Mouse (Mus musculus) MEL-GATA-1-ER (cell line): ENCODE measurements around the gene Ppm1d.

Source experiments
- DNase-seq: peaks from one replicate; pipeline ENCODE4 v3.0.0-alpha.2; 2012; ENCODE audit warnings: low read depth; ENCODE audit errors: extremely low read depth

The Ppm1d gene

GRCm38 (mm10) chr11:85329167-85329894 lies 18.3 kb downstream of the Ppm1d start:
- no peak for DNase-seq

- no peak for DNase-seq
Measured at GRCm38 (mm10) chr11:85334778-85335177, 23.7 kb downstream of the Ppm1d start.

- DNase-seq = peak; percentile 96
Measured at GRCm38 (mm10) chr11:85339173-85339831, 28.3 kb downstream of the Ppm1d start.

GRCm38 (mm10) chr11:85340070-85340616 lies 29.1 kb downstream of the Ppm1d start:
- no peak for DNase-seq

- DNase-seq = peak; percentile 95
Measured at GRCm38 (mm10) chr11:85352539-85353380, 41.7 kb downstream of the Ppm1d start, which contains the start of gene Bcas3. Gene Bcas3 (plus strand): TSS chr11:85353167.

- DNase-seq = no peak
Measured at GRCm38 (mm10) chr11:85353819-85354218, 42.8 kb downstream of the Ppm1d start.

- no peak for DNase-seq
Measured at GRCm38 (mm10) chr11:85359641-85360040, 48.6 kb downstream of the Ppm1d start.

GRCm38 (mm10) chr11:85361621-85362020 lies 50.6 kb downstream of the Ppm1d start:
- DNase-seq = no peak

- DNase-seq = no peak
Measured at GRCm38 (mm10) chr11:85366168-85366567, 55.1 kb downstream of the Ppm1d start.

- no peak for DNase-seq
Measured at GRCm38 (mm10) chr11:85367823-85368222, 56.8 kb downstream of the Ppm1d start.

GRCm38 (mm10) chr11:85379091-85379490 lies 68.0 kb downstream of the Ppm1d start:
- no peak for DNase-seq

GRCm38 (mm10) chr11:85380046-85380445 lies 69.0 kb downstream of the Ppm1d start:
- peak; percentile 15 for DNase-seq

- peak; percentile 29 for DNase-seq
Measured at GRCm38 (mm10) chr11:85382055-85382454, 71.0 kb downstream of the Ppm1d start.

- DNase-seq = no peak
Measured at GRCm38 (mm10) chr11:85383975-85384821, 73.2 kb downstream of the Ppm1d start.

GRCm38 (mm10) chr11:85392179-85392863 lies 81.3 kb downstream of the Ppm1d start:
- no peak for DNase-seq

GRCm38 (mm10) chr11:85392864-85393220 lies 81.8 kb downstream of the Ppm1d start:
- no peak for DNase-seq

GRCm38 (mm10) chr11:85393990-85394389 lies 82.9 kb downstream of the Ppm1d start:
- no peak for DNase-seq

GRCm38 (mm10) chr11:85395361-85395760 lies 84.3 kb downstream of the Ppm1d start:
- DNase-seq = no peak
